Mouse (Mus musculus) erythroblast, embryonic 14.5 days (primary cell): ENCODE measurements around the gene Myh10.

Experiments
- GATA1 ChIP-seq: IDR thresholded peaks from 2 replicates; pipeline ENCODE4 v1.6.1; 2012; ENCODE audit warnings: low read length, inconsistent platforms, mixed read lengths
- TAL1 ChIP-seq: IDR thresholded peaks from 3 replicates; pipeline ENCODE4 v1.6.1; 2012; ENCODE audit warnings: low read length, inconsistent platforms, mixed read lengths

- TF ChIP-seq GATA1 (no peak), TAL1 (no peak)
Measured at GRCm38 (mm10) chr11:68732066-68732465, 40.7 kb downstream of the Myh10 start.
